Mouse (Mus musculus): ENCODE data around the gene Jpt1.
"Not testable (repeated sequence)": the region's sequence is repeated elsewhere in the genome, so short reads cannot be mapped to it uniquely, and the experiment has no call there.

Gene Jpt1

GRCm38 (mm10) chr11:115512004-115512403, 2.2 kb downstream of the Jpt1 start:
- in situ Hi-C loops (cut with MboI) = no loop called here

GRCm38 (mm10) chr11:115511121-115511520, 3.1 kb downstream of the Jpt1 start:
- in situ Hi-C loops (cut with MboI) = no loop called here

- in situ Hi-C loops (cut with MboI) = no loop called here
Observed at GRCm38 (mm10) chr11:115510507-115510888, 3.7 kb downstream of the Jpt1 start.

- in situ Hi-C loops (cut with MboI) = no loop called here
Observed at GRCm38 (mm10) chr11:115509773-115510506, 4.2 kb downstream of the Jpt1 start.

GRCm38 (mm10) chr11:115508061-115508460, 6.1 kb downstream of the Jpt1 start:
- in situ Hi-C loops (cut with MboI) = no loop called here

- in situ Hi-C loops (cut with MboI) = no loop called here
Observed at GRCm38 (mm10) chr11:115506586-115506985, 7.6 kb downstream of the Jpt1 start.

- in situ Hi-C loops (cut with MboI) = no loop called here
Observed at GRCm38 (mm10) chr11:115502636-115503035, 11.6 kb downstream of the Jpt1 start.

- in situ Hi-C loops (cut with MboI) = not testable (repeated sequence)
Observed at GRCm38 (mm10) chr11:115496559-115496958, 17.6 kb downstream of the Jpt1 start.

GRCm38 (mm10) chr11:115492387-115492786, 21.8 kb downstream of the Jpt1 start:
- in situ Hi-C loops (cut with MboI) = no loop called here

- in situ Hi-C loops (cut with MboI) = no loop called here
Observed at GRCm38 (mm10) chr11:115491356-115492083, 22.7 kb downstream of the Jpt1 start, which contains the start of gene Nt5c. Gene Nt5c, minus strand, starts transcription at chr11:115491862.

GRCm38 (mm10) chr11:115490441-115491355, 23.5 kb downstream of the Jpt1 start:
- in situ Hi-C loops (cut with MboI) = no loop called here

- in situ Hi-C loops (cut with MboI) = loop anchor here (10.0 kb wide), 2 partner anchors 226 to 326 kb away; partner anchors contain the start of genes Caskin2 and Tsen54
Observed at GRCm38 (mm10) chr11:115488551-115489104, 25.6 kb downstream of the Jpt1 start.

GRCm38 (mm10) chr11:115485155-115485554, 29.0 kb downstream of the Jpt1 start:
- in situ Hi-C loops (cut with MboI) = loop anchor here (10.0 kb wide), 2 partner anchors 230 to 330 kb away; partner anchors contain the start of genes Caskin2 and Tsen54

- in situ Hi-C loops (cut with MboI) = loop anchor here (10.0 kb wide), 2 partner anchors 231 to 331 kb away; partner anchors contain the start of genes Caskin2 and Tsen54
Observed at GRCm38 (mm10) chr11:115483726-115484125, 30.5 kb downstream of the Jpt1 start.

GRCm38 (mm10) chr11:115483278-115483677, 30.9 kb downstream of the Jpt1 start:
- in situ Hi-C loops (cut with MboI) = loop anchor here (10.0 kb wide), 2 partner anchors 232 to 332 kb away; partner anchors contain the start of genes Caskin2 and Tsen54

- in situ Hi-C loops (cut with MboI) = loop anchor here (10.0 kb wide), 2 partner anchors 233 to 333 kb away; partner anchors contain the start of genes Caskin2 and Tsen54
Observed at GRCm38 (mm10) chr11:115481553-115482259, 32.5 kb downstream of the Jpt1 start.

- in situ Hi-C loops (cut with MboI) = no loop called here
Observed at GRCm38 (mm10) chr11:115478296-115478938, 35.8 kb downstream of the Jpt1 start.

- in situ Hi-C loops (cut with MboI) = not testable (repeated sequence)
Observed at GRCm38 (mm10) chr11:115477388-115477787, 36.8 kb downstream of the Jpt1 start.

- in situ Hi-C loops (cut with MboI) = not testable (repeated sequence)
Observed at GRCm38 (mm10) chr11:115476630-115477029, 37.6 kb downstream of the Jpt1 start.

- in situ Hi-C loops (cut with MboI) = no loop called here
Observed at GRCm38 (mm10) chr11:115475758-115476237, 38.4 kb downstream of the Jpt1 start.
